Mouse (Mus musculus): Measurements from ENCODE around the gene Tcp11. TPM values are rescaled to one million over a fixed set of nuclear protein-coding genes. Genes with fewer than 3 reads are reported as not detected.
A peak's percentile ranks its signal among the peaks of the same experiment; 100 is the strongest.

Gene Tcp11
- polyA plus RNA-seq, 1 experiment from 2014 or later: 4.9 TPM

GRCm38 (mm10) chr17:28042299-28042771 lies 38.1 kb downstream of the Tcp11 start:
- peak; percentile 50; the same call in 1 of the 2 replicates for ATAC-seq (ENCODE audit: low FRiP score, low TSS enrichment)
- Histone ChIP-seq H3K9me3 (ENCODE audit: control insufficient read depth, low read length) (no peaks in the 10 kb centered on the region), H3K27ac (ENCODE audit: low read depth, low read length) (no peak overlapping the region), H3K9ac (ENCODE audit: low read depth, low read length) (no peak overlapping the region), H3K36me3 (ENCODE audit: control insufficient read depth, insufficient read depth, low read length) (peaks cover 9% of the 10 kb centered on the region; the same call in 1 of the 2 replicates), H3K4me1 (ENCODE audit: control insufficient read depth, insufficient read depth, low read length) (0 out of 2 replicates have a peak, but pooled peaks cover 3% of the 10 kb centered on the region), H3K27me3 (ENCODE audit: control insufficient read depth, insufficient read depth, low read length) (no peaks in the 10 kb centered on the region), H3K4me2 (replicated peaks; ENCODE audit: low read depth, low read length) (no peak overlapping the region), H3K4me3 (ENCODE audit: low read length) (no peak overlapping the region)
- 50% methylated on average over 23 of the region's 23 CpGs for WGBS

GRCm38 (mm10) chr17:28041298-28041697 lies 39.1 kb downstream of the Tcp11 start:
- H3K27ac ChIP-seq (ENCODE audit: low read depth, low read length): no peak overlapping the region
- H3K9me3 ChIP-seq (ENCODE audit: control insufficient read depth, low read length): no peaks in the 10 kb centered on the region
- H3K4me3 ChIP-seq (ENCODE audit: low read length): no peak overlapping the region
- no peaks in the 10 kb centered on the region for H3K27me3 ChIP-seq (ENCODE audit: control insufficient read depth, insufficient read depth, low read length)
- peaks cover 9% of the 10 kb centered on the region; the same call in 1 of the 2 replicates for H3K36me3 ChIP-seq (ENCODE audit: control insufficient read depth, insufficient read depth, low read length)
- H3K9ac ChIP-seq (ENCODE audit: low read depth, low read length): no peak overlapping the region
- H3K4me2 ChIP-seq (replicated peaks; ENCODE audit: low read depth, low read length): no peak overlapping the region
- H3K4me1 ChIP-seq (ENCODE audit: control insufficient read depth, insufficient read depth, low read length): 0 out of 2 replicates have a peak, but pooled peaks cover 3% of the 10 kb centered on the region
- ATAC-seq (ENCODE audit: low FRiP score, low TSS enrichment): no peak
- 89% methylated on average over 13 of the region's 13 CpGs for WGBS

GRCm38 (mm10) chr17:28040620-28041019 lies 39.8 kb downstream of the Tcp11 start:
- 34% methylated on average over 16 of the region's 16 CpGs for WGBS

GRCm38 (mm10) chr17:28036813-28037756 lies 43.4 kb downstream of the Tcp11 start:
- Histone ChIP-seq H3K27ac (ENCODE audit: low read depth, low read length) (no peak overlapping the region), H3K4me3 (ENCODE audit: low read length) (no peak overlapping the region), H3K4me2 (replicated peaks; ENCODE audit: low read depth, low read length) (no peak overlapping the region), H3K36me3 (ENCODE audit: control insufficient read depth, insufficient read depth, low read length) (peaks cover 9% of the 10 kb centered on the region; the same call in 1 of the 2 replicates), H3K4me1 (ENCODE audit: control insufficient read depth, insufficient read depth, low read length) (0 out of 2 replicates have a peak, but pooled peaks cover 7% of the 10 kb centered on the region), H3K27me3 (ENCODE audit: control insufficient read depth, insufficient read depth, low read length) (no peaks in the 10 kb centered on the region), H3K9me3 (ENCODE audit: control insufficient read depth, low read length) (no peaks in the 10 kb centered on the region), H3K9ac (ENCODE audit: low read depth, low read length) (no peak overlapping the region)
- ATAC-seq (ENCODE audit: low FRiP score, low TSS enrichment): 0 out of 2 replicates have a peak, but pooled peaks have one; percentile 32
- WGBS: 54% methylated on average over 14 of the region's 14 CpGs

More at GRCm38 (mm10) chr17:28040620-28041019, 39.8 kb downstream of the Tcp11 start:
- ATAC-seq (ENCODE audit: low FRiP score, low TSS enrichment): peak; percentile 50; the same call in 1 of the 2 replicates
- Histone ChIP-seq H3K4me3 (ENCODE audit: low read length) (no peak overlapping the region), H3K9me3 (ENCODE audit: control insufficient read depth, low read length) (no peaks in the 10 kb centered on the region), H3K36me3 (ENCODE audit: control insufficient read depth, insufficient read depth, low read length) (peaks cover 9% of the 10 kb centered on the region; the same call in 1 of the 2 replicates), H3K4me1 (ENCODE audit: control insufficient read depth, insufficient read depth, low read length) (0 out of 2 replicates have a peak, but pooled peaks cover 3% of the 10 kb centered on the region), H3K27ac (ENCODE audit: low read depth, low read length) (no peak overlapping the region), H3K9ac (ENCODE audit: low read depth, low read length) (peak overlapping the region; percentile 8; the same call in 1 of the 2 replicates), H3K4me2 (replicated peaks; ENCODE audit: low read depth, low read length) (no peak overlapping the region), H3K27me3 (ENCODE audit: control insufficient read depth, insufficient read depth, low read length) (no peaks in the 10 kb centered on the region)

GRCm38 (mm10) chr17:28034986-28035385 lies 45.5 kb downstream of the Tcp11 start:
- Histone ChIP-seq H3K9me3 (ENCODE audit: control insufficient read depth, low read length) (no peaks in the 10 kb centered on the region), H3K27me3 (ENCODE audit: control insufficient read depth, insufficient read depth, low read length) (no peaks in the 10 kb centered on the region), H3K4me2 (replicated peaks; ENCODE audit: low read depth, low read length) (no peak overlapping the region), H3K4me3 (ENCODE audit: low read length) (no peak overlapping the region), H3K27ac (ENCODE audit: low read depth, low read length) (no peak overlapping the region), H3K4me1 (ENCODE audit: control insufficient read depth, insufficient read depth, low read length) (0 out of 2 replicates have a peak, but pooled peaks cover 6% of the 10 kb centered on the region), H3K36me3 (ENCODE audit: control insufficient read depth, insufficient read depth, low read length) (peaks cover 7% of the 10 kb centered on the region; the same call in 1 of the 2 replicates), H3K9ac (ENCODE audit: low read depth, low read length) (no peak overlapping the region)
- no peak for ATAC-seq (ENCODE audit: low FRiP score, low TSS enrichment)
- 84% methylated on average over 8 of the region's 8 CpGs for WGBS

GRCm38 (mm10) chr17:28033046-28033580 lies 47.3 kb downstream of the Tcp11 start:
- H3K4me2 ChIP-seq (replicated peaks; ENCODE audit: low read depth, low read length): no peak overlapping the region
- H3K36me3 ChIP-seq (ENCODE audit: control insufficient read depth, insufficient read depth, low read length): no peaks in the 10 kb centered on the region
- H3K27ac ChIP-seq (ENCODE audit: low read depth, low read length): no peak overlapping the region
- H3K9me3 ChIP-seq (ENCODE audit: control insufficient read depth, low read length): no peaks in the 10 kb centered on the region
- H3K4me3 ChIP-seq (ENCODE audit: low read length): no peak overlapping the region
- no peaks in the 10 kb centered on the region for H3K27me3 ChIP-seq (ENCODE audit: control insufficient read depth, insufficient read depth, low read length)
- H3K4me1 ChIP-seq (ENCODE audit: control insufficient read depth, insufficient read depth, low read length): 0 out of 2 replicates have a peak, but pooled peaks cover 12% of the 10 kb centered on the region
- 59% methylated on average over 3 of the region's 3 CpGs for WGBS
- no peak for ATAC-seq (ENCODE audit: low FRiP score, low TSS enrichment)
- no peak overlapping the region for H3K9ac ChIP-seq (ENCODE audit: low read depth, low read length)

- WGBS: 67% methylated on average over 10 of the region's 10 CpGs
These were observed 48.2 kb downstream of the Tcp11 start for GRCm38 (mm10) chr17:28032219-28032618.

GRCm38 (mm10) chr17:28031281-28031941 lies 49.0 kb downstream of the Tcp11 start:
- no peak for ATAC-seq (ENCODE audit: low FRiP score, low TSS enrichment)
- 63% methylated on average over 9 of the region's 9 CpGs for WGBS
- H3K9me3 ChIP-seq (ENCODE audit: control insufficient read depth, low read length): no peaks in the 10 kb centered on the region
- H3K36me3 ChIP-seq (ENCODE audit: control insufficient read depth, insufficient read depth, low read length): no peaks in the 10 kb centered on the region
- no peak overlapping the region for H3K4me3 ChIP-seq (ENCODE audit: low read length)
- H3K9ac ChIP-seq (ENCODE audit: low read depth, low read length): no peak overlapping the region
- H3K4me2 ChIP-seq (replicated peaks; ENCODE audit: low read depth, low read length): no peak overlapping the region
- H3K27ac ChIP-seq (ENCODE audit: low read depth, low read length): no peak overlapping the region
- peaks cover 14% of the 10 kb centered on the region; the same call in 1 of the 2 replicates for H3K4me1 ChIP-seq (ENCODE audit: control insufficient read depth, insufficient read depth, low read length)
- H3K27me3 ChIP-seq (ENCODE audit: control insufficient read depth, insufficient read depth, low read length): no peaks in the 10 kb centered on the region

More at GRCm38 (mm10) chr17:28032219-28032618, 48.2 kb downstream of the Tcp11 start:
- Histone ChIP-seq H3K9ac (ENCODE audit: low read depth, low read length) (no peak overlapping the region), H3K27ac (ENCODE audit: low read depth, low read length) (no peak overlapping the region), H3K27me3 (ENCODE audit: control insufficient read depth, insufficient read depth, low read length) (no peaks in the 10 kb centered on the region), H3K4me1 (ENCODE audit: control insufficient read depth, insufficient read depth, low read length) (0 out of 2 replicates have a peak, but pooled peaks cover 12% of the 10 kb centered on the region), H3K4me2 (replicated peaks; ENCODE audit: low read depth, low read length) (no peak overlapping the region), H3K9me3 (ENCODE audit: control insufficient read depth, low read length) (no peaks in the 10 kb centered on the region), H3K36me3 (ENCODE audit: control insufficient read depth, insufficient read depth, low read length) (no peaks in the 10 kb centered on the region), H3K4me3 (ENCODE audit: low read length) (no peak overlapping the region)
- ATAC-seq (ENCODE audit: low FRiP score, low TSS enrichment): no peak

Data from kidney, embryonic 14.5 days (tissue).